Mouse (Mus musculus) thymus, adult 18-20 months (tissue): ENCODE data around the gene Kctd10.
A peak's percentile ranks its signal among the peaks of the same experiment; 100 is the strongest.

ENCODE experiments used
- DNase-seq, 2 experiments: peaks; one replicate each; pipeline ENCODE4 v3.0.0; 2022; ENCODE audit warnings: mixed read lengths in 2 of 2

The Kctd10 gene

DNA sequence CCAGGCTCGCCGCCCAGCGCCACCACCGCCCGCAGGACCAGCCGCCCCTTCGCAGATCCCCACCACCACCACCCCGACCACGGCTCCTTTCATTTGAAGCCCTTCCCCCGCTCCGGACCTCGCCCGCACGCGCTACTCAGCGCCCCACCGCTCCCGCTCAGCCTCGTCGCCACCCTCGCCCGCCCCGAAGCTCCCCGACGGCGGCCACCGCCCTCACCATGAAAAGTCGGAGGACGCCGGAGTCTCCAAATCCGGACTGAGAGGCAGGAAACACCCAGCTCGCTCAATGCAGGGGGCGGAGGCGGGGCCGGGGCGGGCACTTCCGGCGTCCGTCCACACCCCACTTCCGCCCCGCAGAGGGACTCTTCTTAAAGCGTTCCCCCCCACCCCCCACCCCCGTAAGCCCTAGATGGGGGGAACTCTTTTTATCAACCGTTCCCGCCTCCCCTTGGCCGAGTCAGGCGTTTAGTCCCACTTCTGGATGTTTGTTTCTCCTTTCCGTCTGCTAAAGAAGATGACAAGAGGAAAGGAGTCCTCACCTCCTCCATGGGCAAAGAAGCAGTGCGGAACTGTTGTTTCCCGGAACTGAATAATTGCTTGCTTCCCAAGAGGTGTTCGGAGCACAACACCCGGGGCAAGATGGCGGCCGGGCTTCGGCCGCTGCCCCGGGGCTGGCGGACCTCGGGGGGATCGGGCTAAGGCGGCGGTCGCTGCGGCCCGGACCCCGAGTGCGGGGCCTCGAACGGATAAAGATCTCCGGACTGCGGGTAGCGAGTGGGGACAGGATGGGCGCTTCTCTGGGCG lies at the start of gene Kctd10, which contains the start of gene Ube3b:
Gene Kctd10 (minus strand): TSS at position 300 of the 804 bp plus-strand sequence.
Gene Ube3b (plus strand): TSS at position 399 of the 804 bp plus-strand sequence.
- DNase-seq = peak; percentile 67 to 78

DNA sequence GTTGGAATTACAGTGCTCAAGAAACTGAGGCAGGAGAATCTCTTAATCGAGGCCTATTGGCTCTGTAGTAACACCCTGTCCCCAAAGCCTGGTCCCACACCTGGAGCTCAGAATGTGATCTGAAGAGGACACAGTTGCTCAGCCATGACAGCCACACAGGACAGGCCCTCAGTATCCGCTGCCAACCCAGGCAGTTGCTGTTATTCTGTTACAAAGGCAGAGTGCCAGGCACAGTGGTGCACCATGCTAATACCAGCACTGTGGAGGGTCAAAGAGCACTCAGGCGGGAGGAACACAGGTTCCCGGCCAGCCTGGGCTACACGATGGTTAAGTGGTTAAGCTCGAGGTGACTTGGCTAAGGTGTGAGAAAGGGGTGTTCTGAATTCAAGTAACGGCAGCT lies 49.5 kb upstream of the Kctd10 start:
- no peak for DNase-seq

DNA sequence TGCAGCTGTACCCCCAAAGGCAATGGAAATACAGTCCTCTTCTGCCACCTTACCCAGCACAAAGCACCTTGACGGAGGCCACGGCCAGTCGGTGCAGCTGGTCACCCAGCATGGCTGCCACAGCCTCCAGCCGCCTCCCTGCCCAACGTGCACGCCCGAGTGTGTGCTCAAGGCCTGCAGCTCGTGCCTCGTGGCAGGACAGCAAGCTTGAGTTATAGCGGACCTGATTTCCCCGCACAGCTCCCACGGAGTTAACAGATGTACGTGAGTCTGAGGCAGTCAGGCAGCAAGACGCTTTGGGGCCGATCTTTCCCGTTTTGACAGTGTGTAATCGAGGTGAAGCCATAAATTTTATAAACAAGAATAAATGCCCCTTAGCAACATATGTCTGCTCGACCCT lies 48.3 kb upstream of the Kctd10 start:
- no peak for DNase-seq

DNA sequence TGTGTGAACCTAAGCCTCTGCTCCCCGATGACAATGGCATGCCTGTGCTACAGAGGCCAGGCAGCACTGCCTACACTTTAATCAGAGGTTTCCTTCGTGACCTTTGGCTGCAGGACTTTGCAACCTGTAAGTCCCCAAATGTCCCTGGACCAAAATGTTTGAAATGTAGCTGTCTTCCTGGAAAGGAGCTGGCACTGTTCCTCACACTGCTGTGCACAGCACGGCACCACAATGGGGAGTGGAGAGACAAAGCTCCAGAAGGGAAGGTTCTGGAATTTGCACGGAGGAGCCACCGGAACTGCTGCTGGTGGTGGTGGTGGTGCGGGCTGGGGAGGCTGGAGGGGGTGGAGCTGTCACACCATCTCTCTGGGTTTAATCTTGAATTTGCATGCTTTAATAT lies 46.4 kb upstream of the Kctd10 start:
- no peak for DNase-seq

DNA sequence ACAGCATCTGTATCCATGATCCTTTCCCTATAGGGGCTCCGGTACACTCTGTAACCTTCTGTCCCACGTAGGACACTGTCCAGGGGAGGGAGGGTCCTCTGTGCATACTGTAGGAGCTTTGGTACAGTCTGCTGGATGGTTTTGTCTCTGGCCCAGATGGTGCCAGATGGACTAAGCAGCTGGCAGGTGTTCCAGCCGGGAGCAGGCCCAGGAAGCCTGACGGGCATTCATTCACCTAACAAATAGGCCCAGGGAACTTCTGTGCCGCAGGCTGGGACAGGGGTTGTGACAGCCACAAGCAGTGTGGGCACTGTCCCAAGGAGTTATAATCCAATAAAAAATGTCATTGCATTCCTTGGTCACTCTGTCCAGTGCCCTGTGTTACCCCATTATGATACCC lies 43.7 kb upstream of the Kctd10 start:
- DNase-seq = no peak

DNA sequence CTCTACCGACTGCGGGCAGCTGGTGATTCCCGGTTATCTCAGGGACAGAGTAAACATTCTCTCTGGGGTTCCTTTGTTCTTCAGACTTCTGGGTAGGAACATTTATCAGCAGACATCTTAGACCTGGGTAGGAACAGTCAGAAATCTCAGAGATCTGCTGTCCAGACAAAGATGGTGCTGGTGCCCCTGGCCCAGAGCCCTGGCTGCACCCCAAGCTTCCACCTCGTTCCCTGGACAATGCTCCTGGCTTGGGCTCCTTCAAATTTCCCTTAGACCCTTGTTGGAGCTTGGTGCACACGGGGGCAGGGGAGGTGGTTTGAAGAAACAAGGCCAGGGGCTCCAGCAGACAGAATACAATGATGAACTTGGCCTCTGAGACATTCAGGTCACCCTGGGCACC lies 42.3 kb upstream of the Kctd10 start:
- DNase-seq = no peak

DNA sequence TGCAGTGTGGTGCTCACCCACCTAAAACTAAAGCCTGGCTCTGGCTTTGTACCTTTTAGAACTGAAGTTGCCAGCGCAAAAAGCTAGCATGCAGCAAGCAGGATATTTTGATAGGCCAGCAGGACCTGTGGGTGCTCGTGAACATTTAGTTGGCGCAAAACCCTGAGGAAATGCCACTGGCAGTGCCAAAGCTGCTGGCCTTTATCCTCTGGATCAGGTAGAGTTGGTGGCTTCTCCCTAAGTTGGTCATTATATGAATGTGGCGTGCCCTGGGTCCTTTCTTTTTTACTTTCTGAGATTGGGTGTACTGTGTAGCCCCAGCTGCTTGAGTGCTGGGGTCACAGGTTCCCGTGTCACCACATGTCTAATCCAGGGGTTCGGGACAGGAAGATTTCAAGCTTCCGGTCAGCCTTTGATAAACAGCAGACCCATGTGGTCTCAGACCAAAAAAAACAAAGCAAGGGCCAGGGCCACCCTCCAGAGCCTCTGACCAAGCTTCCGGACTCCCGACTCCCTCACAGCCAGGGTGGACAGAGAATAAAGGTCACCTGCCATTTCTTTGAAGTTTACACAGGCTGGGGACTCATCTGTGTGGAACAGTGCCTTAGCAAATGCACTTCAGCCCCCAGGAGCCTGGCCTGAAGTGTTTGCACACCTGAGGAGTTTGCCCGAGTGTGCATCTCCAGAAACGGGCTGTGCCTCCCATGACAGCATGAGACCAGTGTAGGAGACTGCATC lies 41.4 kb upstream of the Kctd10 start:
- no peak for DNase-seq

DNA sequence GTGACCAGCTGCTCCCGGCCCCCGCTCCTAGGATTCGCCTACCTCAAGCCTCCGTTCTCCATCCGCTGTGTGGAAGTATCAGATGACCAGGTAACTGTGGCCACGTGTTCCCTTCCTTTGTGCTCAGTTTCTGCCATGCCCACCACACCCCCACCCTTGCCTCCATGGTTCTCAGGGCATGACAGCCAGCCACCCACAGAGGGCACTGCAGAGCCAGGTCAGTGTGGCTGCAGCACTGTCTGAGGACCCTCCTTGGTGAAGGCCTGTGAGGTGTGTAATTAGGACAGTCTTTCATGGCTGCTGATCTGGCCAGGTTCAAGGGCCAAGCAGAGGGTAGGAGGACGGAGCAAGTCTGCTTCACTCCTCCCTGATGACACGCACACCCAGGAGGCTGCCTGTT lies 38.2 kb upstream of the Kctd10 start:
- DNase-seq = no peak

DNA sequence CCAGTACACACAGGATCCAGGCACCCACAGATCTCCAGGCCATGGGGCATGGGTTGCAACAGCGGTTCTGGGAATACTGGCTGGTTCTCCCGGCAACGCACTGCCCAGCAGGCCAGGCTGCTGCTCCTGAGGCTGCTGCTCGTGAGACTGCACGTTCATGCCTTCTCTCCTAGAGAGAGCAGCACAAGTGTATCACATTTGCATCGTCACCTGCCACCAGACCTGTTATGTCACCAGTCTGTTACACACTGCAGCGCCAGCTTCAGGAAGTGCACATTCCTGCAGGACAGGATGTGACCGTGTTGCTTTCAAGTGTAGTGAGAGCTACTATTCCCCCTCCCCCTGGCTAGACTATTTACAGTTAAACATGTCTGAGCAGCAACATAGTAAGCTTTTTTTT lies 36.5 kb upstream of the Kctd10 start:
- no peak for DNase-seq

DNA sequence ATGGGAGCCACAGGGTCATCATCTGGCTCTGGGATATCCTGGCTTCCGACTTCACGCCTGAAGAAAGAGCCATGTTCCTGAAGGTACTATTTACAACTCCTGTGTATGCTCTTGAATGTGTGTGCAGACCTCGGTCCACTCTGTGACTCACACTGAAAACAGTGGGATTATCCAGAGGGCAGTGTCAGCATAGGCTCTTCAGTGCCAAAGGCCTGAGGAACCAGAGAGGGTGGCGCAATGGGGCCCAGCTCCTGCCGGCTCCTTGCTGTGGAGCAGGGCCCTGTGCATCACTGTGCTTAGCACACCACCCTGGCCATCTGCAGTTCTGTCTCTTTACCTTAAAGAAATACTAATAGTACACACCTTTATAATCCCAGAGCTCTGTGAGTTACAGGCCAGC lies 35.3 kb upstream of the Kctd10 start:
- DNase-seq = no peak

DNA sequence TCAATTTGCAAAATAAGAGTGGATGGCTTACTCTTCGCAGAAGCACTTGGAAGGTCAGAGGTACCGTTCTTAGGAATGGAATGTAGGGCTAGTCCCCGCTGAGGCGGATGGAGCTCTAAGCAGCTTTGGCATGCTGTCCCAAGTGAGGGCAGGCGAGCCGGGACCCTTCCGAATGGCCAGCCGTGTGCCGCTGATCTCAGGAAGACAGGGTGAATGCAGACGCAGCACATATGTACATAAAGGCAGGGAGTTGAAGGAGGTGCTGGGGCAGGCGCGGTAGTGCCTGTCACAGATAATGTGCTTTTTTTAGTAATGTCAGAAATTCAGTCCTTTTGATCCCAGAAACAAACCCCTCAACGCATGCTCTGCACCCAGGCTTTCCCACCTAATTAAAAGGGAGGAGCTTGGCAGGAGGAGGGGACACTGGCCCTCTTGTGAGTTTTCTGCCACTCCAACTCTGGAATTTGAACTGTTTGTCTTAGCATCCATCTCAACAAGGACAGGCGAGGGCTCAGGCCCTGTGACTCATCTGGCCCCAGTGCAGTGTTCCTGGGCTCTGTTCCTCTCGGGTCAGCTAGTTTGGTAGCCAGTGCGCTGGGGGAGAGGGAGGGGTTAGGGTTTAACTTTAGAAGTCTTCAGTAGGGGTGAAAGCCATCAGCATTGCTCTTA lies 32.9 kb upstream of the Kctd10 start:
- DNase-seq = no peak

DNA sequence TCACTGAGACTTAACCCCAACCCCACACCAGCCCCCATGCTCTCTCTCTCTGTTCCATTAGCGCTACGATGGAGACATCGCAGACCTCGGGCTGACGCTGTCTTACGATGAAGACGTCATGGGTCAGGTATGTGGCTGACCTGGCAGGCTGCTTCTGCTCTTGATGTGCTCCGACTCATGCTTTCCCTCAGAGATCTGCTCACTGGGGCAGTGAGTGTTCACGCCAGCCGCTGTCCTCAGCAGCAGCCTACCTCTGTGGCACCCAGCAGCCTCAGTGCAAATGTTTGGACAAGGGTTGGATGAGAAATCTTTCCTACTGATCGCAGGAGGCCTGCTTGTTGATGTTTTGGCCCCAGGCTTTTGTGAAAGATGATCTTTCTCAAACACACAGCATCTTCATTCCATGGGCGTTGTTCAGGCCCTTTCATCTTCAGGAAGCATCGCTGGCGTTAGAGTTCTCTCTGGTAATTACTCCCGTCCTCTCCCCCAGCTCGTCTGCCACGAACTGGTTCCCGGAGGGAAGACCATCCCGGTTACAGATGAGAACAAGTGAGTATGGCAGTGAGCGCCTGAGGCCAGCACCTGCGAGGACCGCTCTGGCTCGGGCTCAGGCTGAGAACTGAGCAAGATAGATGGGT lies 32.2 kb upstream of the Kctd10 start:
- no peak for DNase-seq

DNA sequence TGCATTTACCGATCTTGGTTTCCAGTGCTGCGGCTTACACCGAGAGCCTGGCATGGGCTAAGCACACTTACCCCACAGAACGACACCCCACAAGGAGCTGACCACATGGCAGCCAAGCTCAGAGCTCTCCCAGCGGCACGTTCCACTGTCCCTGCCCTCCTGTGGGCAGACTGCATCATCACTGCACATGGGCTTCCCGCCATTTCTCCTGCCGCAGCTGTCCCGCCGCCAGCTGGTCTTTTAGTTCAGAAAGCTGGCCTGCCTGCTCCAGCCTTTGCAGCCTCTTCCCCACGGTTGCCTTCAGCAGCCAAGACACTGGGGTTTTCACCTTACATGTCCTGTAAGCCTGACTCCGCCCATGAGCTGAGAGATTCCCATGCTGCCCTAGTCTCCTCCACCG lies 30.1 kb upstream of the Kctd10 start:
- no peak for DNase-seq

DNA sequence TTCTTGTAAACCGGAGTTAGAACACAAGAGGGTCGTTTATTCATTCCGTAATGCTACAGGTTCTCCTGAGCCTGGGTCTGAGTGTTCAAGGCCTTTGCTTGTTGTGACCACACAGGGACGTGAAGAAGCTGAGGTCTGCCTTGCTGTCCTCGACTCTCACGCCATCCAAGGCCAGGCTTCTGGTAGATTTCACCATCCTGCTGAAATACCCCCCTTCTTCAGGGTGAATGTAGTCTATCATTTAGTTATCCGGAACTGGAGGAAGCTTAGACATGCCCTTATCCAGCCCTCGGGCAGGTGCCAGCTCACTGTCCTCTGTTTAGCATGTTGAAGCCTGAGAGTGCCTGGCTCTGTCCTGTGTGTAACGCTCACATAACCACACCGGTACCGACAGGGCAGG lies 28.5 kb upstream of the Kctd10 start:
- no peak for DNase-seq

DNA sequence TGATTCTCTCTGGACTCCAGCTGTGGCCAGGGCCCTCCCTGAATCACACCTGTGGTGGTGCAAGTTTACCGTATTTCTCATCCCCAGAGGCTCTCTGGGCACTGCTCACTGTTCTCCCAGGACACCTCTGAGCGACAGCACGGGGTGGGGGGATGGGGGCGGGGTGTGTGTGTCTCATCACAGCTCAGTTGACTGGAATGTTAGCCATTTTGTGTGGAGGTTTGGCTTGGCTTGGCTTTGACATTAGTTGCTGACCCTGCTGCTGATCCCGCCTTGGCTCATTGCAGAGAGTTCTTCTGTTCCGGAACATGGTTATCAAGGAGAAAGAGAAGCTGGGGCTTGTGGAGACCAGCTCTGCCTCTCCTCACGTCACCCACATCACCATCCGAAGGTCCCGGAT lies 27.5 kb upstream of the Kctd10 start:
- no peak for DNase-seq

DNA sequence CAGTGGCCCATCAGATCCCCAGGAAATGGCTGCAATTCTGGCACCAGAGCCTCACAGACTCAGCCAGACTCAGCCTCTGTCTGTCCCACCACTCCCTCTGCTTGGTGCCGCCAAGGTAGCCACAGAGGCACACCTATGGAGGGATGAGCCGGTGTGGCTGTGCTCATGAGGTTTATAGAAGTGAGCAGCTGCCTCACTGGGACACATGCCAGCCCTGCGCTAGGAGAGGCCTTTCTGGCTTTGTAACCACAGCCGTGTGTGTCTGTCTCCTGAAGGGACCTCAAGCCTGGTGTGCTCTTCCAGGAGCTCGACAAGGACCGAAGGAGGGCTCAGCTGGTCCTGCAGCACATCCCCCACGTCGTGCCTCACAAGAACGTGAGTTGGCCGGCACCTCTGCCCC lies 27.0 kb upstream of the Kctd10 start:
- no peak for DNase-seq

DNA sequence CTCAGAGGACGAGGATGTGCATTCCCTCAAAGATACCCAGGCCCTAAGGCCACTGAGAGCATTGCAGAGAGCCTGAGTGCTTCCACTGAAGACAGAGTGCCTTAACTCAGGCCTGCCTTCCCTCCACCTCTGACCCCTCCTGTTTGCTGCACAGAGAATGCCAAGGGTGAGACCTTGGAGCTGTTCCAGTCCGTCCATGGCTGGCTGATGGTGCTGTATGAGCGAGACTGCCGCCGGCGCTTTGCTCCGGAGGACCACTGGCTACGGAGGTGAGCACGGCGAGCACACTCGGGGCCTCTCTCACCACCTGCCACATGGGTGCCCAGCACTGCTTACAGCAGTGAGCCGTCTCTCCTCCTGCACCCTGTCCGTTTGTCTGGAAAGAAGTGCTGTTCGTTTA lies 26.3 kb upstream of the Kctd10 start:
- DNase-seq = no peak

DNA sequence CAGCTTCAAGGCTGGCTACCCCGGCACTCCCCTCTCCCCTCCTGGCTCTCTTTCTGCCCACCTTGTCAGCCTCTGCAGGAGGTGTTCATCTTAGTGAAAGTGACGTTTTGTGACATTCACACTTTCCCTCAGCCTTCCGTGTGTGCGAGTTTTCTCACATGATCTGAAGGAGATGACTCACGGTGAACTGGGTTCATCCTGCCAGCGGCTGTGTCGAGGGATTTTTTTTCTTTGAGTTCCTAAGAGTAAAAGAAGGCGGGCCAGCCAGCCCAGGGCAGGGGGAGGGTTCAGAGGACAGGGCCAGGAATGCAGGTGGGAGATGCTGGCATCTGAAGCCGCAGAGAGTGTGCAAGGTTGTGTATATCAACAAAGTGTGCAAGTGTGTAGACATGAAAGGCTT lies 12.9 kb upstream of the Kctd10 start:
- DNase-seq = no peak

DNA sequence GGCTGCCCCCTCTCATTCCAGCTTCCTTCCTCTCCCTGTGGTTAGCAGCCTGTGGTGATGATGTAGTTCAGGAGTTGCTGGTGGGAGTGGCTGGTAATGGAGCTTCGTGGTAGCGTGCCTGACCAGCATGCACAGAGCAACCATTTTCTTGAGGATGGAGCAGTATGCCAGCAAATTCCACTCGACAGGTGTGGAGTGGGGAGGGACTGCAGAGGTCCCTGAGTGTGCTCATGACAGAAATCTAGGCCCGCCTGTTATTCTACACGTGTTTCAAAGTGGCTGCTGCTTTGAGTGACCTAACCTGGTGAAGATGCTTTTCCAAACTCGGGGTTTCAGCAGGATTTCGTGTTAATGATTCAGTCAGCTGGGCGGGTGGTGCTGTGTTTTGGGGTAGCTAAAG lies 4.1 kb upstream of the Kctd10 start:
- DNase-seq = no peak

DNA sequence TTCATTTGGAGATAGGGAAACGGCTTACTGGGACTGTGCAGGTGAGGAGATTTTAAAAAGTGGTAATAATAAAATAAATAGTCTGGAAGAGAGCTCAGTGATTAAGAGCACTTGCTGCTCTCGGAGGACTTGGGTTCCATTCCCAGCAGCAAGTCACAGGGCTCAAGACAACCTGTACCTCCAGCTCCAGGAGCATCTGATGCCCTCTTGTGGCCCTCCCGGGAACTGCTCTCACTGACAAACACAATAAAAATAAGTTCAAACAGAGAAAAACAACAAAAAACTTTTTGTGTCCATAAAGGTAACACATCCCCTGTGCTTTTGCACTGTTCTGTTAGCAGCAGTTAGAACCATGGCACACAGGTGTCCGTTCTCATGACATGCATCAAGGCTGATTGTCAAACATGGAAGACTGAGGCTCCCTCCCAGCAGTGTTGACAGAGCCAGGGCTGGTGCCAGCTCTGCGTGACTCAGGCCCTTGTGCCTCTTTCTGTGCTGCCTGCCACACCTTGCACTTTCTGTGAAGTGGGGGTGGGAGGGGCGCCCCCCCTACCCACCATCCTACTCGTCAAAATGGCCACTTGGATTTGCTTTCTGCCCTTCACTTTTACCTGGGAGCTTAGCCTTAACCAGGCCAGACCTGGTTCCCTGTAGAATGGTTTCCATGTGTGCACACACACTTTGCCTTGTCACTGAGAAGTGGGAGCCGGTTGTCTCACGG lies 3.0 kb upstream of the Kctd10 start:
- DNase-seq = no peak

DNA sequence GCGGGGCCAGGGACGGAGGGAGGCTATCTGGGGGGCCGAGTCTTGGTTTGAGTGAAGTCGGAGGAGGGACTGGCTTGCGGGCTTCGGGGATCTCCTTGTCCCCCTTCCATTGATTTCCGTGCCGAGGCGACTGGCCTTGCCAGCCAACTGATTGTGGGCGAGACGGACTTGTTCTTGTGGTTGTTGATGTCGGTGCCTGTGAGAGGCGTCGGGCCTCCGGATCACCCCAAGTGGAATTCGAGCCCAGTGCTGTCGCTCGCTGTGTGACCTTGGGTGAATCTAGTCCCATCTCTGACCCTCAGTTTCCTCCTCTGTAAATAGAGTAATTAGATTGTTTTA lies 674 bp upstream of the Kctd10 start:
- no peak for DNase-seq

DNA sequence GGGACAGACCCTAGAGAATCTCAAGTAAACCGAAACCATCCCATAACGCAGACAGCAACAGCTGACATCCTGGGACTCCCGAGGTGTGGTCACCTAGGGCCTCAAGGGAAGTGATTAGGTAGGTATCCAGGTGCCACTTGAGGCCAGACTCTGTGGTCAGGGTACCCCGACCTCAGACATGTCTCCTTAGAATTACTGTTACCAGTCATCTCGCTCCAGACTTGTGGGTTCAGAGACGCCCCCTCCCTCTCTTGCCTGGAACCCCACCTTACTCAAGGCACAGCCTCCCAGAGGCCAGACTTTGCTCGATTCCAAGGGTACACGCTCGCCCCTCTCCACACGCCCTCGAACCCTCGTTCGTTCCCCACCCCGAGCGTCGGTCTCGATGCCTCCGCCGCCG lies 545 bp downstream of the Kctd10 start:
- DNase-seq = peak in 1 of 2 experiments; percentile 22

DNA sequence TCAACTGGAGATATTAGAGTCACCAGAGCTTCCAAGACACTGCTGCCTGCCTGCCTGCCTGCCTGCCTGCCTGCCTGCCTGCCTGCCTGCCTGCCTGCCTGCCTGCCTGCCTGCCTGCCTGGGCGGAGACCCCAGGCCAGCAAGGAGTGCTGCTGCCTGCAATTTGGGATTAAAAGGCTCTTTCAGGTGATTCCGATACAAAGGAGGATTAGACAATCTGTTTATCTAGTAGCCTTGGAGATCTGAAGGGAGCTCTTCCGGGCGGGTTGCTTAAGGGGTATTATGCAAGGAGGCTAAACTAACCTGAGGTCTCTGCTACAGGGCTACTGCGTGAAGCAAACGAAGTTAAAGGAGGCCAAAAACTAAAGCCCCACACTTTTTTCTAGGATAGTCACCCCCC lies 1.4 kb downstream of the Kctd10 start:
- DNase-seq = no peak
